Mouse (Mus musculus): ENCODE data around the gene Anapc15. TPM values are rescaled to one million over a fixed set of nuclear protein-coding genes. Genes with fewer than 3 reads are reported as not detected.
"Not testable (repeated sequence)": the region's sequence is repeated elsewhere in the genome, so short reads cannot be mapped to it uniquely, and the experiment has no call there.

Anapc15 gene
- total RNA-seq, 2 experiments from 2014 or later: 37.0 to 40.0 TPM

DNA sequence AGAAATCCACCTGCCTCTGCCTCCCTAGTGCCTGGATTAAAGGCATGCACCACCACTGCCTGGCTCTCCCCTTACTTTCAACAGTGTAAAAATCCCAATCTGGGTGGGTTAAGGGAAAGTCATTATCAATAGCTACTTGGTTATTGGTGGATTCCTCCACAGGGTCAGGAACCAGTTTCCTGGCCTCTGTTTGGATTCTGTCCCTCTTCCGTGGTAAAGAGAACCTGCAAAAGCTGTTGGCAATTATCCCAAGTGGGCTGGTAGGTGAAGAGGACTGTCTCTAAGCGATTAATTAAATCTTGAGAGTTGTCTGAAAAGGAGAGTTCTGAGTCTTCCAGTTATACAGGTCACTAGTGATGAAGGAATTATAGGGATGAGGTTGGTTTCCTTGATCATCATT lies 74.8 kb downstream of the Anapc15 start:
- intact Hi-C loops (cut with DNase I): no loop called here
- no peak for DNase-seq

DNA sequence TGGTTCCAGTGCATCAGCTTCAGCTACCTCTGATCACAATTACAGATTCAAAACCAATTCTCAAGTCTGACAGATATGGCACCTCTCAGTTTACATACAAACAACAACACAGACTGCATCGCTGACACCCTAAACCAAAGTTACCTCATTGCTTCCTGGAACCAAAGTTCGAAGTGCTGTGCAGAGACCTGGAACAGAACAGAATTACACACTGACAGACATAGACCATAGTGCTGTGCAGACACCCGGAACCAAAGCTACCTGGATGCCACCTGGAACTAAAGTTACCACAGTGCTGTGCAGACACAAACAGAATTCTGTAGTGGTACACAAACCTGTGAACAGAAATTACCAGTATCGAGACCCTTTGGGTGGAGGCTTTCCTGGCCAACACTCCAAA lies 76.2 kb downstream of the Anapc15 start:
- intact Hi-C loops (cut with DNase I): no loop called here
- DNase-seq: no peak

DNA sequence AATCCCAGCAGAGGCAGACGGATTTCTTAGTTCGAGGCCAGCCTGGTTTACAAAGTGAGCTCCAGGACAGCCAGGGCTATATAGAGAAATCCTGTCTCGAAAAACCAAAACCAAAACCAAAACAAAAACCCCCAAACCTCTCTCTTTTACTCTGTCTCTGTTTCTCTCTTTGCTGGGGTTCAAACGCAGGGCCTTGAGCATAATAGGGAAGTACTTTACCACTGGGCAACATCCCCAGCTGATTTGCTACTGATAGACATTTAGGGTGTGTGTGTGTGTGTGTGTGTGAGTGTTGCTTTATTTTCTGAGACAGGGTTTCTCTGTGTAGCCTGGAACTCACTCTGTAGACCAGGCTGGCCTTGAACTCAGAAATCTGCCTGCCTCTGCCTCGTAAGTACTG lies 85.5 kb downstream of the Anapc15 start:
- intact Hi-C loops (cut with DNase I); DNase-seq: not testable (repeated sequence)

Small RNAs within 50 kb of the gene (microRNA-seq; reads per million reads assigned to microRNA genes)
- not detected for gene Gm22655

Other genes with a start within 250 kb of the Anapc15 start
- 10 to 100 TPM; 43.4 to 45.2 TPM for gene Clpb, start 200.1 kb upstream of the Anapc15 start, total RNA-seq (2021)
- not detected for gene Phox2a, start 45.4 kb upstream of the Anapc15 start, total RNA-seq (2021)
- gene Inppl1, start 25.5 kb upstream of the Anapc15 start, total RNA-seq (2021): 10 to 100 TPM; 17.8 to 18.8 TPM
- gene Folr2, start 6.5 kb upstream of the Anapc15 start, total RNA-seq (2021): under 1 TPM in 1 of 2 experiments, not detected in 1; 0.40 TPM
- gene Folr1, start 7.1 kb downstream of the Anapc15 start, total RNA-seq (2021): 1 to 10 TPM in 1 of 2 experiments, under 1 TPM in 1; 0.40 to 1.4 TPM
- gene Lamtor1, start 42.2 kb downstream of the Anapc15 start, total RNA-seq (2021): 10 to 100 TPM; 86.2 to 91.6 TPM
- not detected for gene Tomt, start 42.6 kb downstream of the Anapc15 start, total RNA-seq (2021)
- gene Lrrc51, start 70.2 kb downstream of the Anapc15 start, total RNA-seq (2021): 1 to 10 TPM; 2.8 to 2.9 TPM
- 10 to 100 TPM; 83.3 to 89.6 TPM for gene Numa1, start 70.4 kb downstream of the Anapc15 start, total RNA-seq (2021)
- 10 to 100 TPM; 14.0 to 18.9 TPM for gene Il18bp, start 155.0 kb downstream of the Anapc15 start, total RNA-seq (2021)
- gene Rnf121, start 201.8 kb downstream of the Anapc15 start, total RNA-seq (2021): 10 to 100 TPM; 47.0 to 51.9 TPM
- 10 to 100 TPM; 28.7 to 30.8 TPM for gene Xndc1, start 201.8 kb downstream of the Anapc15 start, total RNA-seq (2021)
- 1 to 10 TPM; 1.7 to 2.2 TPM for gene Xntrpc, start 202.0 kb downstream of the Anapc15 start, total RNA-seq (2021)
- under 1 TPM in 1 of 2 experiments, not detected in 1; 0.60 TPM for gene Trpc2, start 219.4 kb downstream of the Anapc15 start, total RNA-seq (2021)
- gene Art1, start 238.0 kb downstream of the Anapc15 start, total RNA-seq (2021): not detected
- gene Art5, start 245.8 kb downstream of the Anapc15 start, total RNA-seq (2021): not detected